Mouse (Mus musculus): ENCODE results near the gene Mrpl18.
"Not testable (repeated sequence)": the region's sequence is repeated elsewhere in the genome, so short reads cannot be mapped to it uniquely, and the experiment has no call there.

Mrpl18 gene

DNA sequence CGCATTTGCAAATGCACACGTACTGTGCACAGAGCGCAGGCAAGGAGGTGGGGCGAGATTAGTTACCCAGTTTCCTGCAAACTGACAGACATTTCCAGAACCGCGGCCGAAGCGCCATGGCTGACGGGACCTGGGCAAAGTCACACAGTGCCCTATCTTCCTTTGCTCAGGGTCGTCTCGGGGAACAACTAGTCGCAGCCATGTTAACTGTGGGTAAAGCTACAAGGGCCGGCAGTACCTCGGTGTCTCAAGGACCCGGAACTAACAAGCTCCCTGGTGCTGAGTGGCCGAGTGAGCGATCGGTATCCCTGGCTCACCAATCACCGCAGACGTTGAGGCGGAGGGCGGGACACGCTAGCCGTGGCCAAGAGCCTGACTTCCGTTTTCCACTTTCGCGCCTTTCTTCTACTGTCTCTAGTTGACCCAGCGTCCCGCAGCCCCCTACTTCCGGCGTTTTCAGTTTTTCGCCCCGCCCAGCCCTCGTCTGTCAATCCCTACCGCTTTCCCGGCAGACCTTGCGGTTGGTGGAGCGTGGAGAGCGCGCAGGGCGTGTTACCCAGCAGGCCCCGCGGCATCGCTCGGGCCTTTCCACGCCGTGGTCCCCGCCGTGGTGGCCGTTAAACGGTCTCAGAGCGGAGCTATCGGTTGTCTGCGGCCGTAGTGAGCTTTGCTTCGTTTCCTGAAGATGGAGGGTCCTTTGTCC, at the start of gene Mrpl18:
Gene Mrpl18, minus strand, starts transcription at position 465 of the 703 bp plus-strand sequence.
- peak; percentile 98 for DNase-seq (ENCODE audit: low spot score in 2 of 2)

DNA sequence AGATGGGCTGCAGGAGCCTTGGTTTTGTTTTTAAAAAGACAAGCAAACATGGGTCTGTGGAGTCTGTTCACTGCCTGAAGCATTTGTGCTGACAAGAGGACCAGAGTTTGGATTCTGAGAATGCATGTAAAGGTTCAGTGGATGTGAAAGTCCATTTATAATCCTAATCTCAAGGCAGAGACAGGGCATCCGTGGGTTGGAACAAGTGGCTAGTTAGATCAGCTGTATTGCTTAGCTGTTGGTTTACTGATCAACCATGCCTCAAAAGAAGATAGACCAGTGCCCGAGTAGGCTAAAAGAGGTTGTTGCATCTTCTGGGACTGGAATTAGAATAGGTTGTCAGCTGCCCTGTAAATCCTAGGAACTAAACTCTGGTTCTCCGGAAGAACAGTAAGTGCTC, 47.3 kb upstream of the Mrpl18 start:
- DNase-seq (ENCODE audit: low spot score in 2 of 2): no peak

- peak; percentile 91 to 93 for DNase-seq (ENCODE audit: low spot score in 2 of 2)
Measured at GRCm38 (mm10) chr17:12960331-12960873, 44.3 kb upstream of the Mrpl18 start, which contains the start of gene Acat2. Gene Acat2 (minus strand): TSS chr17:12960747.

DNA sequence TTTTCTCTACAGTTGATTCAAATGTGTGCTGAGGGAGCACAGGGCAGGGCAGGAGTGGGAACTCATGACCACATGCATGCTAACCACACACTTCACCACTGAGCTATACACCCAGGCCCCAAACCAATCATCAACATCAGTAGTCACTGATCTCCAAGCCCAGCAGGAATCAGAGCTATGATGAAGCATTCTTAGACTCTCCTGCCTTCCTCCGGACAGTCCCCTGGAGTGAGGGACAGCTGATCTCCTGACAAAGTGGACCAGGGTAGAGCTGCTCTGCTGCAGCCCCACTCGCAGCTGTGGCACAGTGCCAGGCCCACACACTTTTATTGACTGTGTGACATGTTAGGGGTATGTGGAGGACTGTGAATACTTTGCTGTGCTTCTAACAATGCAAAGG, 43.2 kb upstream of the Mrpl18 start:
- not testable (repeated sequence) for DNase-seq (ENCODE audit: low spot score in 2 of 2)

DNA sequence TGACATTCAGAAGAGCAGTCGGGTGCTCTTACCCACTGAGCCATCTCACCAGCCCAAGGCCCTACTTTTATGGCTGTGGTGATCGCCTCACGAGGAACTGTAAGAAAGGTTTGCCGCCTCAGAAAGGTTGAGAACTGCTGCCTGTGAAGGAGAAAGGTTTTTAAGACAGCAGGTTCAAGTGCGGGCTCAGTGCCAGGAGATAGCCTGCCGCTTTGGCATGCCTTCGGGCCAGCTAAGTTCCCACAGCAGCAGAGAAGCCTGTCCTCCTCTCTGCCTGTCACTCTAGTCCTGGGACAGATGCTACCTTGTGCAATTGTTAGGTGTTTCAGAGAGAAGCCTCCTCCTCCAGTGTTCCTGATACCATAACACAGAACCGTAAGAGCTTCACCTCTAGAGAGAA, 40.5 kb upstream of the Mrpl18 start:
- DNase-seq (ENCODE audit: low spot score in 2 of 2): no peak

GRCm38 (mm10) chr17:12949669-12950068, 33.5 kb upstream of the Mrpl18 start:
- no peak for DNase-seq (ENCODE audit: low spot score in 2 of 2)

GRCm38 (mm10) chr17:12942459-12943162, 26.5 kb upstream of the Mrpl18 start:
- DNase-seq (ENCODE audit: low spot score in 2 of 2): no peak

DNA sequence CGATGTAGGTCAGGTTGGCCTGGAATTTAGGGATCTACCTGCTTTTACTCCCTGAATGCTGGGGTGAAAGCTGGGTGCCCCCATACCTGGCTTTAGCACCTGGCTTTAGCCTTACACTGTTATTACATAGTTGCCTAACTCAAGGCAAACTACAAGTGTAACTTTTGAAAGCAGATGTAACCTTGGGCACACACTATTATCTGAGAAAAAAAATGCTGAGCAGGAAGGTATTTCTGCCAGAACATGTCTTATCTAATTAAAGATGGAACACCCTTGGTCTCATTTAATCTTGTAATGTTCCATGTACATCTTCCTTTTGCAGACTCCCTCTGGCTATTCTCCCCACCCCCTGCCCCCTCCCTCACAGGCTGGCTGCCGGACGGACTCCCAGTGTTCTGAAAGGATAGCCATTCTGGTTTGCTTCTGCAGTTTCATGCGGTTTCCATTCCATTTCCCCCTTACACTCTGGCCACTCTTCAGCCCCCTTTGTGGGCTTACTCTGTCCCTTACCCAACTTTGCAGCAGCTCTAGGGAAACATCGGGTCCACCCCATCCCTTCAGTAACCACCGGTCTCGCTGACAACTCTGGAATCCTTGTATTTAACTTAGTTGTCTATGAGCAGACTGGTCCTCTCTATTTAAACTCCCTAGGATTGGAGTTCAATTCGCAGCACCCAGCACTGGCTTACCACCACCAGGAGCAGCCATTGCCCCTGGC, 25.6 kb upstream of the Mrpl18 start:
- no peak for DNase-seq (ENCODE audit: low spot score in 2 of 2)

- DNase-seq (ENCODE audit: low spot score in 2 of 2): no peak
Measured at GRCm38 (mm10) chr17:12940151-12940805, 24.1 kb upstream of the Mrpl18 start, which contains the start of gene Acat3. Gene Acat3 (minus strand): TSS chr17:12940600.

- not testable (repeated sequence) for DNase-seq (ENCODE audit: low spot score in 2 of 2)
Measured at GRCm38 (mm10) chr17:12939377-12940148, 23.4 kb upstream of the Mrpl18 start.

DNA sequence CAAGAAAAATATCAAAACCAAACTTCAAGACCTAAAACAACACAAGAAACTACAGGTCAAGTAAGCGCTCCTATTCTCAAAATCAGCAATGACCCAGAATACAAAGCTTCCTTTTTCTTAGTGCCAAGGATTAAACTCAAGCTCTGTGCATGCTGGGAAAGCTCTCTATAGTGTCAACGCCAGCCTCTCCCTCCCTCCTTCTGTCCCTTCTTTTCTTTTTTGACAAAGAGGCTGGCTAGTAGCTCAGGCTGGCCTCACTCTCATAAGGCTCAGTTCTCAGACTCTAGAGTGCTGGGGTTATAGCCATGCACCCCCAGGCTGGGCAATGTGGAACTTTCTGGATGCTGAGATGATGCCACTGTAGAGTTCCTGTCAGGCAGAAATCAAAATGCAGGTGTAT, 21.9 kb upstream of the Mrpl18 start:
- no peak for DNase-seq (ENCODE audit: low spot score in 2 of 2)

GRCm38 (mm10) chr17:12937412-12937970, 21.3 kb upstream of the Mrpl18 start:
- no peak for DNase-seq (ENCODE audit: low spot score in 2 of 2)

DNA sequence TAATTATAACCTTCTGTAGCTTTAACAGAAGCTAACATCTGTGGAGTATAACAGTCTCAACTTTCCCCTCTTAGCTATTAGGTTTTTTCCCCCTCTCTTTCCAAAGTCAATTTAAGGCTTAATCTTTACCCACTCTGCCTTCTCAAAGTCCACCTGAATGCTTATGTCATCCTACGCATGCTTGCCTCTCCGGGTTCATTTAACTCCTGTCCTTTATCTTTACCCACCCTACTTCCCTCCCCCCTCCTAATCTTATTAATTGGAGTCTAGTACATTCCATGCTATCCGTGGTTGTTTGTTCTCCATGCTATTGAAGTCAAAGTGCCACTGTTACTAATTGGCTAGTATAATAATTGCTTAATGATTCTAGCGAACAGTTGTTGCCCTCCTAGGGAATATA, 19.6 kb upstream of the Mrpl18 start:
- no peak for DNase-seq (ENCODE audit: low spot score in 2 of 2)

GRCm38 (mm10) chr17:12931576-12931975, 15.4 kb upstream of the Mrpl18 start:
- DNase-seq (ENCODE audit: low spot score in 2 of 2): not testable (repeated sequence)

DNA sequence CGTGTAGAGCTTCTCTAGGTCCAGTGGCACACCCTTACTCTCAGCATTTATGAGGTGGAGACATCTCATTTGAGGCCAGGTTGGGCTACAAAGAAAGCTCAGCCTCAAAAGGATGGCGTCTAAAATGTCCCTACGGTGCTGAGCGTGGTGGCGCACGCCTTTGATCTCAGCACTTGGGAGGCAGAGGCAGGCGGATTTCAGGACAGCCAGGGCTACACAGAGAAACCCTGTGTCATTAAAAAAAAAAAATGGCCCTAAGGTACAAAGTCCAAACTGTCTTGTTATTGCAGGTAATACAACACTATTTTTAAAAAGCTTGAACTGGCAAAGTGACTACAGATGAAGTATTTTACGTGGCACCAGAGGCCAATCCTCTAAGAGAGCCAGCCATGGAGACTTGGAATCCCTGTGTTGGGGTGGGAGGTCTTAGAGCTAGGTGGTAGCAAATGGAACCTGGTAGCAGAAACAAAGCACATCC, 9.6 kb upstream of the Mrpl18 start:
- DNase-seq (ENCODE audit: low spot score in 2 of 2): no peak

GRCm38 (mm10) chr17:12925001-12925400, 8.9 kb upstream of the Mrpl18 start:
- DNase-seq (ENCODE audit: low spot score in 2 of 2): no peak

GRCm38 (mm10) chr17:12921073-12921472, 4.9 kb upstream of the Mrpl18 start:
- no peak for DNase-seq (ENCODE audit: low spot score in 2 of 2)

DNA sequence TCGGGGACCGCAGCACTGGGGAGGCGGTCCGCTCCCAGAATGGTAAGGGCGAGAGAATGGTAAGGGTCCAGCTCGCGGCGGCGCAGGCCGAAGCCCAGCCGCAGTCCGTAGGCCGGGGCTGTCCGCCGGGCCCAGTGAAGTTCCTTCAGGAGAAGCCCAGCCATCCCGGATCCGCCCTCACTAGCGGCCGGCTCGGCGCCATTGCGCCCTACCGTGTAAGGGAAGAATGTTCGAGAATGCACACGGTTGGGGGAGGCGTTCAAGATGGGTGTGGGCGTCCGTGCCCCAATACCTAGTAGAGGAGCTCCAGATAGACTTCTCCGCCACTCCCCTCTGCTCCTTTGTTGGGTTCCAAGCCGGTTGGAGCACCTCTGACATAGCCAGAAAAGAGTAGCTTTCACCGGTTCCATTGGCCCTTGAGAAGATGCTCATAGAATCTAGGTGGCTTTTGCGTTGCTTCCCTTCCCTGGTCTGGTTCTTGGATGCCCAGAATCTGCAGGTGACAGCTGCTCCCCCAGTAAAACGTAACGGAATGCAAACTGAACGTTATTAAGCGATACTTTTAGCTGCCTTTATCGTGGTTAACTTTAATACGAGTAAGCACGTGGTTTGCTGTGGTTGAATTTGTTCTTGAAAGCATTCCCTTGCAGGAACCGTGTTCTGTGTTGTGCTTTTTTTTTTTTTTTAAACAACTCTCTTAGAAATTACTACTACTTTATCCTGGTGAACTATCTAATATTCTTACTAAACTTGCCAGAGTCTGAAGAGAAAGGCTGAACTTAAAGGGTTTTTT, 639 bp upstream of the Mrpl18 start:
- no peak for DNase-seq (ENCODE audit: low spot score in 2 of 2)

DNA sequence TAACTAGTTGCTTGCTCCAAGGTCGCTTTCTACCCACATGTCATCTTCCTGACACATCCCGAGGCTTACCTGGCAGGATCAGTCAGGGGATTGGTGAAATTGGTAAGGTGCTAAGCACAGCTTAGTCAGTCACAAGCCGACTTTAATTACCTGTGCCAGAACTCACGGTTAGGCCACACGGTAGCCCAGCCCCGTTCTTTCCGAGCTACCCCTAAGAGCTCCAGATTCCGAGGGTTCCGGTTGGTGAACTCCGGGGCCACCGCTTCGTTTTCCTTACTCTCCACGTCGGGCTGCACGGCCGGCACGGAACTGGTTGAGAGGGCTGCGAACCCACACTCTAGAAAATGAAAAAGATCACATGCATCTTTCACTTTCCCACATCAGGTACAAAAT, 661 bp downstream of the Mrpl18 start, which contains the start of gene Tcp1:
Gene Tcp1, plus strand, starts transcription at position 214 of the 393 bp plus-strand sequence.
- peak in 1 of 2 experiments; percentile 26 for DNase-seq (ENCODE audit: low spot score in 2 of 2)

Measured in urinary bladder, postnatal 4 days (tissue).